26 mouse cellular contexts compared by ENCODE assay signal in genomic region chr1:156381217-156381616, GRCm38 (mm10). TPM values are rescaled to one million over a fixed set of nuclear protein-coding genes. Genes with fewer than 3 reads are reported as not detected.
DNase-seq lines count a peak whose midpoint lies in the region; ATAC-seq and TF ChIP-seq lines count a peak whose summit lies in the region.
"Had no signal": no experiment of that assay in that cellular context is flagged by ENCODE, and none has a peak within 500 bp of the region (broad histone marks: within the 10 kb centered on the region; RNA-seq: fewer than 3 reads in every experiment).

No protein-coding gene starts in this region.

- H3K9me3 ChIP-seq in liver, embryonic 14.5 days (ENCODE audit: control insufficient read depth, low read length), result no peaks in the 10 kb centered on the region
- H3K9me3 ChIP-seq in ES-E14 (ENCODE audit: control insufficient read depth, insufficient read depth, low read depth, low read length), result no peaks in the 10 kb centered on the region
- H3K9me3 ChIP-seq in forebrain, embryonic 15.5 days, result no peaks in the 10 kb centered on the region
- H3K9me3 ChIP-seq: embryonic facial prominence, embryonic 15.5 days; G1E; heart, embryonic 10.5 days; hindbrain, embryonic 12.5 days; intestine, embryonic 15.5 days had no signal

- no peak overlapping the region for H3K4me3 ChIP-seq in liver, embryonic 14.5 days (ENCODE audit: insufficient read depth in 1 of 2, low read depth in 2 of 2, low read length in 2 of 2)
- H3K4me3 ChIP-seq in ES-E14 (ENCODE audit: insufficient read depth in 1 of 2, low read depth in 1 of 2, low read length in 2 of 2, poor library complexity in 1 of 2, severe bottlenecking in 1 of 2), result no peak overlapping the region
- H3K4me3 ChIP-seq in forebrain, embryonic 15.5 days, result no peak overlapping the region
- H3K4me3 ChIP-seq: embryonic facial prominence, embryonic 15.5 days; heart, embryonic 10.5 days; hindbrain, embryonic 12.5 days; intestine, embryonic 15.5 days had no signal

- no peak for TF ChIP-seq EP300 in liver, embryonic 14.5 days (IDR thresholded peaks at IDR 0.05; ENCODE audit: low read depth)

- no peak for DNase-seq in liver, embryonic 14.5 days (ENCODE audit: low read depth in 3 of 3, low spot score in 3 of 3)
- DNase-seq in liver (no peak), A20 (ENCODE audit: low read depth, low spot score) (peak; percentile 7), ES-E14 (ENCODE audit: low read depth, low spot score) (peak; percentile 16), ZHBTc4 (ENCODE audit: low read depth, low spot score) (peak; percentile 49)
- DNase-seq in neural tube, embryonic 10.5 days (ENCODE audit: extremely low spot score, low spot score), result no peak
- DNase-seq in lung, postnatal 25 days (ENCODE audit: low spot score), result no peak
- DNase-seq: adrenal gland, adult 8-10 months; adrenal gland, postnatal 36 days; cerebellum, adult 11 months; cerebellum, adult 8-10 months; cerebellum, postnatal 14 days; embryo, embryonic 11 days; gastrocnemius, postnatal 10 days; heart, adult 18-20 months; heart, postnatal 10 days; heart, postnatal 4 days had no signal

- H3K27ac ChIP-seq in liver, embryonic 14.5 days, result no peak overlapping the region
- H3K27ac ChIP-seq in ES-E14 (ENCODE audit: insufficient read depth, low read depth, low read length, poor library complexity, severe bottlenecking), result no peak overlapping the region
- H3K27ac ChIP-seq in forebrain, embryonic 15.5 days (replicated peaks), result no peak overlapping the region
- H3K27ac ChIP-seq: embryonic facial prominence, embryonic 15.5 days; heart, embryonic 10.5 days; hindbrain, embryonic 12.5 days; hindbrain, postnatal 0 days; intestine, embryonic 15.5 days had no signal

- 0 out of 2 replicates have a peak, but pooled peaks have one; percentile 32 for TF ChIP-seq CTCF in liver, embryonic 14.5 days (IDR thresholded peaks at IDR 0.05; ENCODE audit: low read depth)

- no peak for ATAC-seq in liver, embryonic 14.5 days (ENCODE audit: insufficient read depth)
- ATAC-seq in forebrain, embryonic 15.5 days (replicated peaks), result no peak
- ATAC-seq: CD4-positive, CD25-positive, alpha-beta regulatory T cell, adult 4 months; forebrain, embryonic 16.5 days; hindbrain, postnatal 0 days; intestine, embryonic 15.5 days had no signal

- H3K27me3 ChIP-seq in liver, embryonic 14.5 days (ENCODE audit: control insufficient read depth, insufficient read depth, low read length), result no peaks in the 10 kb centered on the region
- no peaks in the 10 kb centered on the region for H3K27me3 ChIP-seq in forebrain, embryonic 15.5 days
- H3K27me3 ChIP-seq: embryonic facial prominence, embryonic 15.5 days; hindbrain, embryonic 12.5 days; intestine, embryonic 15.5 days had no signal

- no peaks in the 10 kb centered on the region for H3K36me3 ChIP-seq in liver, embryonic 14.5 days (replicated peaks; ENCODE audit: control insufficient read depth, insufficient read depth, low read depth)
- H3K36me3 ChIP-seq in ES-E14 (ENCODE audit: control insufficient read depth, insufficient read depth, low read length, poor library complexity, severe bottlenecking), result no peaks in the 10 kb centered on the region
- no peaks in the 10 kb centered on the region for H3K36me3 ChIP-seq in forebrain, embryonic 15.5 days
- H3K36me3 ChIP-seq: embryonic facial prominence, embryonic 15.5 days; G1E; heart, embryonic 10.5 days; hindbrain, embryonic 12.5 days; intestine, embryonic 15.5 days had no signal

- H3K4me1 ChIP-seq in liver, embryonic 14.5 days (replicated peaks; ENCODE audit: control insufficient read depth in 2 of 2, insufficient read depth in 2 of 2, low read length in 1 of 2), result peaks cover 0 to 4% of the 10 kb centered on the region in 2 experiments; a peak in 1 of 4 replicates
- no peaks in the 10 kb centered on the region for H3K4me1 ChIP-seq in ES-E14 (ENCODE audit: control insufficient read depth in 2 of 2, insufficient read depth in 2 of 2, low read length in 2 of 2, poor library complexity in 1 of 2)
- no peaks in the 10 kb centered on the region for H3K4me1 ChIP-seq in forebrain, embryonic 15.5 days
- H3K4me1 ChIP-seq: embryonic facial prominence, embryonic 15.5 days; heart, embryonic 10.5 days; hindbrain, embryonic 12.5 days; intestine, embryonic 15.5 days had no signal

- H3K4me2 ChIP-seq in liver, embryonic 14.5 days (ENCODE audit: low read depth), result no peak overlapping the region
- H3K4me2 ChIP-seq in forebrain, embryonic 15.5 days (replicated peaks), result no peak overlapping the region
- H3K4me2 ChIP-seq: embryonic facial prominence, embryonic 15.5 days; hindbrain, embryonic 12.5 days; intestine, embryonic 15.5 days had no signal

- 63% methylated on average over 3 of the region's 3 CpGs for WGBS in liver, embryonic 14.5 days (ENCODE audit: insufficient replicate concordance)
- WGBS in forebrain, embryonic 15.5 days, result 92% methylated on average over 3 of the region's 3 CpGs

- in situ Hi-C loops in ES-E14 (cut with MboI; ENCODE audit: low sequenced_read_pairs in 2 of 2, unreplicated experiment in 2 of 2), result no loop called here

- no peak overlapping the region for H3K9ac ChIP-seq in liver, embryonic 14.5 days (replicated peaks)
- H3K9ac ChIP-seq in ES-E14 (ENCODE audit: insufficient read depth, low read depth, low read length, poor library complexity, severe bottlenecking), result no peak overlapping the region
- no peak overlapping the region for H3K9ac ChIP-seq in forebrain, embryonic 15.5 days (replicated peaks)
- H3K9ac ChIP-seq: embryonic facial prominence, embryonic 15.5 days; hindbrain, embryonic 12.5 days; intestine, embryonic 15.5 days had no signal

TF ChIP-seq in ES-E14, 5 proteins besides CTCF, POLR2A, EP300 and RAD21:
- no peak for TF ChIP-seq CHD2 (IDR thresholded peaks at IDR 0.05; ENCODE audit: low read depth, low read length)
- no peak for TF ChIP-seq HCFC1 (IDR thresholded peaks at IDR 0.05; ENCODE audit: borderline replicate concordance, insufficient read depth, low read length)
- TF ChIP-seq ZNF384 (IDR thresholded peaks at IDR 0.05; ENCODE audit: low read depth, low read length), result no peak
- TF ChIP-seq MAFK (IDR thresholded peaks at IDR 0.05; ENCODE audit: insufficient read depth, low read depth, low read length), result no peak
- TF ChIP-seq ZC3H11A (IDR thresholded peaks at IDR 0.05; ENCODE audit: borderline replicate concordance, low read depth, low read length), result peak; percentile 46; the same call in 1 of the 2 replicates
TF ChIP-seq in ES-E14: peak in this region for 1.

RNA-seq across cellular contexts. Expression of gene Gm2000, which starts 15.4 kb away (rescaled TPM):
- polyA plus RNA-seq in liver, embryonic 14.5 days (2012; rRNA removed), result 150 and 744 TPM in 2 replicates
- polyA plus RNA-seq in liver, embryonic 14.5 days (2014; fragmentation: Nextera tagmentation; extraction: Ambion mirVana), result 677 and 682 TPM in 2 replicates
- 350 and 385 TPM in 2 replicates for total RNA-seq in ES-E14 (2012; rRNA removed)
- polyA plus RNA-seq in forebrain, embryonic 15.5 days (2015; fragmentation: Nextera tagmentation; extraction: Ambion mirVana), result 588 and 629 TPM in 2 replicates

RNA-seq across cellular contexts. Expression of gene Axdnd1, which starts 39.7 kb away (rescaled TPM):
- 0.06 TPM in 1 of 2 replicates, not detected in the other for polyA plus RNA-seq in liver, embryonic 14.5 days (2012; rRNA removed)
- polyA plus RNA-seq in liver, embryonic 14.5 days (2014; fragmentation: Nextera tagmentation; extraction: Ambion mirVana), result 0.06 and 0.09 TPM in 2 replicates
- 0.49 and 0.69 TPM in 2 replicates for total RNA-seq in ES-E14 (2012; rRNA removed)
- polyA plus RNA-seq in forebrain, embryonic 15.5 days (2015; fragmentation: Nextera tagmentation; extraction: Ambion mirVana), result 0.31 TPM in 2 replicates
- total RNA-seq: heart, adult 18-20 months had no signal
- polyA plus RNA-seq: embryonic facial prominence, embryonic 15.5 days; forebrain, embryonic 16.5 days; G1E had no signal

Comparison
In these comparisons a context has a peak if more than half of its experiments do, and no peak if none do; other contexts are left out.
1. DNase-seq: peak in A20 (single experiment), ES-E14 (single experiment) and ZHBTc4 (single experiment); none in liver, embryonic 14.5 days (0 of 3), liver (single experiment), neural tube, embryonic 10.5 days (single experiment) and lung, postnatal 25 days (single experiment).